Mouse (Mus musculus) lung, adult 2 months (tissue): Measurements from ENCODE around the gene Duox2. TPM values are rescaled to one million over a fixed set of nuclear protein-coding genes. Genes with fewer than 3 reads are reported as not detected.

Experiments
- DNase-seq: peaks from one replicate; pipeline ENCODE4 v3.0.0; 2022
- H3K4me1 ChIP-seq: fragments of 200-500 bp; 2 replicates; pipeline ENCODE4 v1.6.1; 2011; ENCODE audit warnings: low read length; ENCODE audit not compliant: control insufficient read depth, insufficient read depth
- H3K4me3 ChIP-seq: fragments of 200-500 bp; replicated peaks from 2 replicates; pipeline ENCODE3; 2011; ENCODE audit warnings: low read depth, mild to moderate bottlenecking, control low read depth, low read length; ENCODE audit errors: extremely low read depth
- CTCF ChIP-seq: fragments of 200-500 bp; IDR thresholded peaks from 2 replicates; pipeline ENCODE4 v1.5.1; 2011; ENCODE audit warnings: mild to moderate bottlenecking, low read length, control low read depth; ENCODE audit not compliant: insufficient read depth
- POLR2A ChIP-seq: fragments of 200-500 bp; IDR thresholded peaks from 2 replicates; pipeline ENCODE4 v1.6.1; 2011; ENCODE audit warnings: low read depth, mild to moderate bottlenecking, control low read depth, low read length, borderline replicate concordance; ENCODE audit errors: extremely low read depth
- WGBS: fragments of 180-500 bp; shearing (Covaris S2); methylation state at CpG from one replicate; pipeline ENCODE4 v1.1.7; 2018; 5-methylcytosine and 5-hydroxymethylcytosine counted together
- polyA plus RNA-seq: library from polyadenylated mRNA; depleted of rRNA; stranded (reverse); fragments of >200 nt; gene quantifications from 2 replicates; pipeline ENCODE4 v1.2.3, GENCODE M21; 2012

Gene Duox2
- polyA plus RNA-seq, 1 experiment, result 0.72 TPM

DNA sequence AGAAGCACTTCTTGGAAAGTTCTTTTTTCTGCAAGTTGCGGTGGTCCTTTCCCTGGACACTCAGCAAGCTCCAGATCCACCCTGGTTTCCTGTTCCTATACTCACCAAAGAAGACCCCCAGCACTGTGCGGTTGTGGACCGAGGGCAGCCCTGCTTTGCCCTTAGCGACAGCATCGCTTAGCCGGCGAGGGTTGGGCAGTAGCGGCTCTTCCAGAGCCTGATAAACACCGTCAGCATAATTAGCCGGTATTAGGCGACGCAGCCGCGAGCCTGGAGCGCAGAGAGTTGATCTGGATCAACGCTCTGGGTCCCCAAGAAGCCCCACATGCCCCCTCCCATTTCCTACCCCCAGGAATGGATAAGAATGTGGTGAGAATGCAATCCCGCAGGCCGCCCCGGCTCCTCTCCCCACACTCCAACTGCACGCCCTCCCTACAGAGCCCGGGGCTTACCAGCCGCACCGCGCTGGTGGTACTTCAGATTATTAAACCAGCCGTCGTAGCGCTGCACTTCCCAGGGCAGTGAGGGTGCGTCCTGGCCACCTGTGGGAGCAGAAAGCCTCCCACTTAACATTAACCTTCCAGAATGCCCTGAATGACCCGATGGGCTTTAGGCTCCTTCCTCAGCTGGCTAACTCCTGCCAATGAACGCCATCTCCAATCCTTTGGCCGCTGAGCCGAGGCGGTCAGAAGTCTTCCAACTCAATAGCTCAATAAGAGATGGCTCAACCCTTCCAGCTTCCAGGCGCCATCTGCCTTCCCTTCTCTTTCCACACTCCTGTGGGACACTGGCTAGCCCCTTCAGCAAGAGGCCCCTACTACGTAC is 766 bp downstream of the Duox2 start:
- DNase-seq, result no peak
- WGBS, result 3% methylated on average over 35 of the region's 35 CpGs
- Histone ChIP-seq H3K4me1 (peaks cover 13% of the 10 kb centered on the region), H3K4me3 (no peak overlapping the region)
- TF ChIP-seq POLR2A (no peak), CTCF (no peak)

DNA sequence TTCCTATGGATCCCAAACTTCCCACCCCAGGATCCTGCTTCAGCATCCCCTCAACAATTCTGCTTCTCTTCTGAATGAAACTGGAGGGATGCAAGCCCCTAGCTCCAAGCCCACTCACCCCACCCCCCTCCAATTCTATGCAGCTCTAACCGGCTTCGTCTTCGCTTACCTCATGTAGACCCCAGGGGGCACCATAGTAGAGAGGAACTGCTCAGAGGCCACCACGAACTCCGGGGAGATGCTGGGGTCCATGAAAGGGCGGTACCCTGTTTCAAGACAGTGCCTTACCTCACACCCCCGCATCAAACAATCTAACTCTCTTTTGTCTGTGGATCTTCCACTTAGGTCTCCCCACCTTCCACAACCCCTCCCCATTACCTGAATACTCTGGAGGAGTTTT is 3.3 kb downstream of the Duox2 start:
- no peak for DNase-seq
- TF ChIP-seq CTCF (no peak), POLR2A (no peak)
- Histone ChIP-seq H3K4me3 (no peak overlapping the region), H3K4me1 (peaks cover 3% of the 10 kb centered on the region; the same call in 1 of the 2 replicates)
- WGBS, result 7% methylated on average over 7 of the region's 7 CpGs

DNA sequence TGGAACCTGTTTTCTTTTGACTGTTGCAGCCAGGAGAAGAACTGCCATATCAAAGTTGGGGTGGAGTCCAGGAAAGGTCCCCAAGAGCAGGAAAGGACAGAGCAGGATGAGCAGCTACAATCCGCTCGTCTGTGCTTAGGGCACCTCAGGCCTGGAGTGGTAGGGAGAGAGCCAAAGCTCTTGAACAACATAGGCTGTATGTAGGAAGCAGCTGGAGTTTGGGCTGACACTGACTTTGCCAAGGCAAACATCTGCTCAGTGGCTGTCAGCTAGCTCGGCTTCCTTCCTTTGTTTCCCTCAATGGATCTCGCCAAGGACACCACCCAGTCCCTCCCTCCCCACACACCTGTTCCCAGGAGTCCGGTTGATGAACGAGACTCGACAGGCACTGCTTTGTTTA is 12.1 kb downstream of the Duox2 start:
- DNase-seq, result no peak
- H3K4me3 ChIP-seq, result no peak overlapping the region
- TF ChIP-seq CTCF (no peak), POLR2A (no peak)
- no peaks in the 10 kb centered on the region for H3K4me1 ChIP-seq
- 31% methylated on average over 7 of the region's 7 CpGs for WGBS

DNA sequence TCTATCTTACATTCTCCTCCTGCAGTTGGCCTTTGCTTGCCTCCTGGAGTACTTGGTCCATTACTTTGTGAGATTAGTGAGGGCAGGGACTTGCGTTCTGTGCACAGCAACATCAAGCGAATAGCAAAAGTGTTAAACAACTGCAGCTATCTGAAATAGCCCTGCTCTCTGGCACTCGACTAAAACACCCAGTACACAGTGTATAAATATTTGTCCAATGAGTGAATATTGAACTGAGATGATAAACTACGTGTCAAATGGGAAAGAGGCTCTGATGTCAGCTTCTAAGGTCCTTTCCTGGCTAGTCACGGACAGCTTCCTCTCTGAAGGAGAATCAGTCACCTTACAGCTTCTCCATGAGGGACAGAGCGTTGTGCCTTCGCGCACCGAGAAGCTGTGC is 14.2 kb downstream of the Duox2 start:
- WGBS, result 54% methylated on average over 9 of the region's 9 CpGs

DNA sequence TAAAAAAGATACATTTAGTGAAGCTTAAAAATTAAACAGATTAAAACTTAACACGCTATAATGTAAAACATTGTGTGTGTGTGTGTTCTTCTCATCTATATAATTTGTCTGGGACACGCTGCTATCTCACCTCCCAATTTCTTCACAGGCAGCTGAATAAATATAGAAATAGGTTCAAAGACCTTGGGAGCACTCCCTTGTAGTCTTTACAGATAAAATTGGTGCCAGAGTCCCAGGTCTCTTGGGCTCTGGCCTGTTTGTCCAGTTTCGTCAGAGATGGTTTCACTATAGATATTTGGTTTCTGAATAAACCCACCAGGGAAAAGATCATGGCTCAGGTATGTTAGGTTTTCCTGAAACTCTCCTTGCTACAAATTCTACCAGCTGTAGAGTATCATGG is 19.5 kb downstream of the Duox2 start:
- no peak for DNase-seq
- Histone ChIP-seq H3K4me1 (no peaks in the 10 kb centered on the region), H3K4me3 (no peak overlapping the region)
- TF ChIP-seq CTCF (no peak), POLR2A (no peak)
- WGBS, result 82% methylated on average over 3 of the region's 3 CpGs

More for the DNA sequence above, 14.2 kb downstream of the Duox2 start:
- no peak for TF ChIP-seq CTCF
- TF ChIP-seq POLR2A, result no peak
- H3K4me3 ChIP-seq, result no peak overlapping the region
- DNase-seq, result no peak
- no peaks in the 10 kb centered on the region for H3K4me1 ChIP-seq

DNA sequence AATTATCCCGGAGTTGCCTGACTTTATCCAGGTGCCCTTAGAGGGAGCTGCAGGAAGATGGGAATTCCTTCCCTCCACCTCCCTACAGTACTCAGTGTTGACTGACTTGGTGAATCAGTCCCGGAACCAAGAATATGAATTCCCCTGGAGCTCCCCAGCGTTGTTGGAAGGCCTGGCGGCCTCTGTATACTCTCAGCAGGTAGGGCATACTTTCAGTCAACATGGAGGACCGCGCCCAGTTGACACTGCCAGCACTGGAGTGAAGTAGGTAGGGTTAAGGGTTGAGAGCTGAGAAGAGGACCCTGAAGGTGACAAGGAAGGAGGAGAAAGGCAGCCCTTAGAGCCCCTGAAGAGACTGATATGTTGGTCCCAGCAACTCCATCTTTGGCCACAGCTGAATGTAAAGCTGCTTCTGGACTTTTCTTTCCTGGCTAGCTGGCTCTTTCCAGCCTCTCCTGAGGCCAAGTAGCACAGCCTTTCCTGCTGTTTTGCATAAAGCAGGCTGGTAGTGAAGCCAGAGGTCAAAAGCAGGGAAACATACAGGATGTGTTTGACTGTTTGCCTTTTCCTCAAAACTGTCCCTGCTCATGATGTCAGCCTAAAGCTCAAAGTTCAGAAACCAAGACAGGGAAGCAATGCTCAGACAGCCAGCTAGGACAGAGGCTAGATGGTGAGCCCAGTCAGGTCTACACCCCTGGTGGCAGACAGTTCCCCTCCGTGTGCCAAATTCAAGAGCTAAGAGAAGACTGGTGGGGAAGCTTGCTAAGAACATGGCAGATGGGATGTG is 31.6 kb downstream of the Duox2 start:
- no peaks in the 10 kb centered on the region for H3K4me1 ChIP-seq
- DNase-seq, result no peak
- WGBS, result 77% methylated on average over 7 of the region's 7 CpGs
- no peak for TF ChIP-seq CTCF
- no peak for TF ChIP-seq POLR2A
- H3K4me3 ChIP-seq, result no peak overlapping the region

DNA sequence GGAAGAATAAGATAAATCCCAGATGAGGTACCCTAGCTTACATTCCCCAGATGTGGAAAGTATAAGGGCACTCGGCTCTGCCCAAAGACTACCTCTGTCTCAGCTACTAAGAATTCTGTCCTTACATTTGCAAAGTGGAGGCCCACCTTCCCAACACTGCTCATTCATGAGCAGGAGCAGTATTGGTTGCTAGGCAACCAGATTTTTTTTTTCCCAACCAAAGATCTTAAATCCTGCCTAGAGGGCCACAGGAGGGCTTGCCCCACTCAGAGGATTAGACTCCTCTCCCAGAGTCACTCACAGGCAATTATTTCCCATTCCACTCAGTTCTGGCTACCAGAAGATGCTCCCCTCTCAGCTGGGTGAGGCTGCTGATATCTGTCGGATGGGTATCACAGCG is 33.6 kb downstream of the Duox2 start:
- Histone ChIP-seq H3K4me3 (no peak overlapping the region), H3K4me1 (no peaks in the 10 kb centered on the region)
- TF ChIP-seq CTCF (no peak), POLR2A (no peak)
- no peak for DNase-seq
- WGBS, result 79% methylated on average over 3 of the region's 3 CpGs

DNA sequence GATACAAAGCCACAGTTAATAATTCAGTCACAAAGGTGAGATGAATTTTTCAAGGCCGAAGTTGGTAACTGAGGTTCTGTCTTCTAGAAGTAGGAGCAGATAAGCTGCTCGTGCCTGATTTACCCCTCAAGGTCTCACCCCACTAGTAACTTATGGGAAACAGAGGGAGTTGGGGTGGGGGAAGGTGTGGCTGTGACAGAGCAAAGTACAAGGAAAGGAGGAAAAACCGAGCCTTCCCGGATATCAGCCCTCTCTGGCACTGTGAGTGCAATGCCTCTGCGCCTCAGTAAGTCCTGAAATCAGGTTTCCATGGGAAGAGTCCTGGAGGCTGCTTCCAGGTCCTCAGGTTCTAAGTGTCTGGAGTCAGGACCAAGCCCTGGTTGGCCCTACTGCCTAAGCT is 37.5 kb downstream of the Duox2 start:
- no peak overlapping the region for H3K4me3 ChIP-seq
- H3K4me1 ChIP-seq, result no peaks in the 10 kb centered on the region
- TF ChIP-seq CTCF, result no peak
- no peak for TF ChIP-seq POLR2A
- no peak for DNase-seq
- WGBS, result 84% methylated on average over 5 of the region's 5 CpGs

DNA sequence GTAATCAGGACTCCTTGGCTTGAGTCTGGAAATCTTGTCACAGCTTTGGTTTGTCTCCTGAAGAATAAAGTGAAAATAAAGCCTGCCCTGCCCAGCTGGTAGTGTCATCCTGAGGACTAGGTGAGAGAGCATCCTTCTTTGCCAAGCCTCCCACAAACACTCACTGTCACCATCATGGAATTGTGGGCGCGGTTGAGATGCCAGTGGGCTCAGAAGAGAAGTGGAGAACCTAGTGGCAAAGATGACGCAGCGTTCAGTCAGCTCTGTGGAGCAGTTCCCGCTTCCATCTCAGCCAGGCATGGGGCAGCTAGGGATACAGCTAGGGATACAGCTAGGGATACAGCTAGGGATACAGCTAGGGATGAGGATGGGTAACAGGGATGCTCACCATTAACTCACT is 42.3 kb downstream of the Duox2 start:
- H3K4me3 ChIP-seq, result no peak overlapping the region
- 93% methylated on average over 5 of the region's 5 CpGs for WGBS
- no peak for TF ChIP-seq CTCF
- no peak for TF ChIP-seq POLR2A
- no peak for DNase-seq
- H3K4me1 ChIP-seq, result no peaks in the 10 kb centered on the region

DNA sequence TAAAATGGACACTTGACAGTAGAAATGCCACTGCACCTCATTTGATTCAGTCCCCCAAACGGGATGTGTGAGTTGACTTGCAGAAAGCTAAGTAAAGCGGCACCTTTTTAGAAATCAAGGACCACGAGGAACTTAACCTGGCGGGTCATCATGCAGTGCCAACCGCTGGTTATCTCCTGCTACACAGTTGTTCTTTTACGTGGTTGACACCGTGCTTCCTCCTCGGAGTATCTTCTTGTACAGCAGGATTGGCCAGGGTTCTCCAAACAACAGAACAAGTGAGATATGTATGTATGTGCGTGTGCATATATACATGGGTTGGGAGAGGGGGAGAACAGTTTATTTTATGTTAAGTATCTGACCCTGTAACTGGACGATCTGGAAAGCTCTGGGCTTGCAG is 50.5 kb downstream of the Duox2 start:
- Histone ChIP-seq H3K4me3 (no peak overlapping the region), H3K4me1 (no peaks in the 10 kb centered on the region; the same call in 1 of the 2 replicates)
- TF ChIP-seq CTCF, result no peak
- DNase-seq, result no peak
- WGBS, result 79% methylated on average over 10 of the region's 10 CpGs
